Mouse (Mus musculus) lung, postnatal 0 days (tissue): ENCODE results near the gene Pabpn1. TPM values are rescaled to one million over a fixed set of nuclear protein-coding genes. Genes with fewer than 3 reads are reported as not detected.
"Not testable (repeated sequence)": the region's sequence is repeated elsewhere in the genome, so short reads cannot be mapped to it uniquely, and the experiment has no call there.

Experiments
- ATAC-seq: fragments of 200-750 bp; cut with Nextera tagmentation; 2 replicates; pipeline ENCODE4 v1.8.0; 2017; ENCODE audit warnings: moderate library complexity
- DNase-seq: peaks from one replicate; pipeline ENCODE4 v3.0.0-alpha.2; 2016; ENCODE audit warnings: low spot score
- H3K27ac ChIP-seq: fragments of 300-500 bp; sonication (generic); 2 replicates; pipeline ENCODE4 v1.5.1; 2014; ENCODE audit warnings: antibody characterized with exemption, mild to moderate bottlenecking, low read length, mixed read lengths
- H3K27me3 ChIP-seq: fragments of 300-500 bp; sonication (generic); replicated peaks from 2 replicates; pipeline ENCODE4 v1.6.1; 2014; ENCODE audit warnings: low read length, mixed read lengths; ENCODE audit not compliant: insufficient read depth
- H3K36me3 ChIP-seq: fragments of 300-500 bp; sonication (generic); 2 replicates; pipeline ENCODE4 v1.6.1; 2014; ENCODE audit warnings: low read length, mixed read lengths; ENCODE audit not compliant: insufficient read depth
- H3K4me1 ChIP-seq: fragments of 300-500 bp; sonication (generic); 2 replicates; pipeline ENCODE4 v1.6.1; 2014; ENCODE audit warnings: antibody characterized with exemption, low read depth, low read length, mixed read lengths; ENCODE audit not compliant: insufficient read depth
- H3K4me2 ChIP-seq: fragments of 300-500 bp; sonication (generic); replicated peaks from 2 replicates; pipeline ENCODE4 v1.6.1; 2014; ENCODE audit warnings: low read depth, mild to moderate bottlenecking, low read length, moderate library complexity, mixed read lengths
- H3K4me3 ChIP-seq: fragments of 300-500 bp; sonication (generic); 2 replicates; pipeline ENCODE4 v1.5.1; 2014; ENCODE audit warnings: low read depth, low read length
- H3K9ac ChIP-seq: fragments of 300-500 bp; sonication (generic); replicated peaks from 2 replicates; pipeline ENCODE4 v1.6.1; 2014; ENCODE audit warnings: low read depth, mild to moderate bottlenecking
- H3K9me3 ChIP-seq: fragments of 300-500 bp; sonication (generic); 2 replicates; pipeline ENCODE4 v1.6.1; 2016; ENCODE audit warnings: low read length, mixed read lengths
- CTCF ChIP-seq: IDR thresholded peaks from 2 replicates; pipeline ENCODE4 v1.5.1; 2016; ENCODE audit warnings: antibody characterized with exemption, mild to moderate bottlenecking
- EP300 ChIP-seq: IDR thresholded peaks from 2 replicates; pipeline ENCODE4 v1.6.1; 2016; ENCODE audit warnings: antibody characterized with exemption, mild to moderate bottlenecking, control low read depth
- WGBS: fragments of 180-500 bp; shearing (Covaris S2); extraction: QIAGEN DNeasy Blood & Tissue Kit; methylation state at CpG from one replicate; pipeline ENCODE4 v1.1.7; 2014; 5-methylcytosine and 5-hydroxymethylcytosine counted together
- polyA plus RNA-seq: library from polyadenylated mRNA; unstranded; fragments of >200 nt; fragmentation: Nextera tagmentation; extraction: Ambion mirVana; gene quantifications from 2 replicates; pipeline ENCODE4 v1.2.1, GENCODE M21; 2015

The Pabpn1 gene
- polyA plus RNA-seq, 1 experiment from 2014 or later: 66.1 TPM

DNA sequence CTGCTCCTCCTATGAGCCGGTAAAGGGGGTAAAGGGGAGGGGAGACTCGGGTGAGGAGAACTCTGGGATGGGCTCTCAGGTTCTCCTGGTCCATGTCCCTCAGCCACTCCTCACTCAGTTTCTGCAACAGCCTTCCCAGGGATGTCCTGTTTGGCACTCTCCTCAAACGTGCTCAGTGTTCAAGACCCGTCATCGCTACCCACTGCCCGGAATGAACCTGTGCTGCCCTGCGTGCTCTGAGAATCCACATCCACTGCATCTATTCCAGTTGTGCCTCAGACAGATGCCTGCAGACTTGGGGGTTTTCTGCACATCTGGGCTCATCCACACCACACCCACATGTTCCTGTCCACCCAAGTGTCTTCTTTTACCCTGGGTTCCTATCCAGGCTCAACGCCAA, 50.2 kb downstream of the Pabpn1 start:
- DNase-seq (no peak), ATAC-seq (no peak)
- no peak overlapping the region for H3K4me3 ChIP-seq
- TF ChIP-seq EP300 (no peak), CTCF (no peak)
- H3K4me1 ChIP-seq: no peaks in the 10 kb centered on the region
- no peak overlapping the region for H3K4me2 ChIP-seq
- 83% methylated on average over 8 of the region's 8 CpGs for WGBS
- H3K36me3 ChIP-seq: no peaks in the 10 kb centered on the region
- no peaks in the 10 kb centered on the region for H3K27me3 ChIP-seq
- H3K27ac ChIP-seq: no peak overlapping the region
- H3K9me3 ChIP-seq: no peaks in the 10 kb centered on the region
- no peak overlapping the region for H3K9ac ChIP-seq

DNA sequence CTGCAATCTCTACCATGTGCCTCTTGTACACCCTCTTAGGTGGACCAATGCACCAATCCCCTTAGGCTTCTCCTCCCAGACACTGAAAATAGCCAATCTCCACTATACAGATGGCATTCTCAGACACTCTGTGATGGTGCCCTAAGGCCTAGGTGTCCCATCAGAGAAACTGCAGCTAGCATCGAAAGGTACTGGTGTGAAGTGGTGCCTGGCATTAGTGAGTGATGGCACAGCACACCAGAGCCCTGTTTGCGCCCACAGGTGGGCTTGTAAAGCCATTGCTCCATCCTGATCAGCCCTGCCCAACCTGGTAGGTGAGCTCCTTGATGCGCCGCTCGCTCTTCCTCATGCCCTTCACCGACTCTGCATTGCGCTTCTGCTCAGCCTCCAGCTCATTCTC, 51.7 kb downstream of the Pabpn1 start:
- no peak for ATAC-seq
- DNase-seq: no peak
- H3K4me3 ChIP-seq: no peak overlapping the region
- no peak for TF ChIP-seq EP300
- no peak for TF ChIP-seq CTCF
- whole genome bisulfite sequencing: 92% methylated on average over 7 of the region's 7 CpGs
- H3K4me1 ChIP-seq: no peaks in the 10 kb centered on the region
- H3K9me3 ChIP-seq: no peaks in the 10 kb centered on the region
- no peak overlapping the region for H3K9ac ChIP-seq
- no peaks in the 10 kb centered on the region for H3K27me3 ChIP-seq
- no peak overlapping the region for H3K27ac ChIP-seq
- H3K4me2 ChIP-seq: no peak overlapping the region
- H3K36me3 ChIP-seq: no peaks in the 10 kb centered on the region

DNA sequence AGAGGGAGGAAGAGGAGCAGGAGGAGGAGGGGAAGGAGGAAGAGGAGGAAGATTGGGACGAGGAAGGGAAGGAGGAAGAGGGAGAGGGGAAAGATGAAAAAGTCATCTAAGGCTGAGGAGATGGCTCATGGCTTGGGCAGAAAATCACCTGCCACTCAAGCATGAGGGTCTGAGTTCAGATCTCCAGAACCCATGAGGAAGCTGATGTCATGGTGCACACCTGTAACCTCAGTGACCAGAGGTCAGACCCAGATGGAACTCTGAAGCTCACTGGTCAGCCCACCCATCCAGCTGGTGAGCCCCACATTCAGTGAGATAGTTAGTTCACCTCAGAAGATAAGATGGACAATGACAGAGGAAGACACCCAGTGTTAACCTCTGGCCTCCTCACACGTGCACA, 52.6 kb downstream of the Pabpn1 start:
- no peaks in the 10 kb centered on the region for H3K27me3 ChIP-seq
- no peak overlapping the region for H3K4me2 ChIP-seq
- TF ChIP-seq EP300: no peak
- TF ChIP-seq CTCF: no peak
- H3K27ac ChIP-seq: no peak overlapping the region
- no peaks in the 10 kb centered on the region for H3K36me3 ChIP-seq
- H3K4me1 ChIP-seq: no peaks in the 10 kb centered on the region
- no peaks in the 10 kb centered on the region for H3K9me3 ChIP-seq
- no peak overlapping the region for H3K4me3 ChIP-seq
- DNase-seq: no peak
- no peak for ATAC-seq
- WGBS: 56% methylated on average over 2 of the region's 2 CpGs
- H3K9ac ChIP-seq: no peak overlapping the region

DNA sequence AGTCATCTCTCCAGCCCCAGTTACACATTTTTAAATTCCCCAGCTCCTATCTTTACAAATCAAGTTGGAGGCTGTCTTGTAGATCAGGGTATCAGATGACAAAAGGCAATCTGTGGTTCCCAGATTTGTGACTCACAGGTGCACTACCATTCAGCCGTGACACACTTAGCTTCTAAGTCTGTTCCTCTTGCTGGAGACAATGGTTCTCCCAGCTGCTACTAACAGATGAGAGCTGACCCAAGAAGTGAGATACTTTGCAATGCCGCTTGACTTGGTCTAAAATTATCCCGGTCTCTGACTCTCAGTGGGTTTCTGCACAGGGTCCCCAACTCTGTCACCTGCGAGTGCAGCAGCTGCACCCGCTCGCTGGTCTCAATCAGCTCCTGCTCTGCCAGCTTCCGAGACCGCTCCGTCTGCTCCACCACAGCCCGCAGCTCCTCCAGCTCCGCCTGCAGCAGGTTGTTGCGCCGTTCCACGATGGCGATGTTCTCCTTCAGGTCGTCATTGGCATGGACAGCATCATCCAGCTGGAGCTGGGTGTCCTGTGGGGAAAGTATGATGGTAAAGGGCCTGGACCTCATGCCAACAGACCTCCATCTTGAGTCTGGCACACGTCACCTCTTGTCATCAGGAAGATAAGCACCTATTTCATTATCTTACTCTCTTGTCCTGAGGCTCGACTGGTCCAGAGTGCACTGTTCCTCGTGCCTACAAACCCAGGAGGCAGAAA, 53.8 kb downstream of the Pabpn1 start:
- TF ChIP-seq CTCF: no peak
- no peak for TF ChIP-seq EP300
- no peaks in the 10 kb centered on the region for H3K9me3 ChIP-seq
- DNase-seq (no peak), ATAC-seq (no peak)
- H3K27ac ChIP-seq: no peak overlapping the region
- no peaks in the 10 kb centered on the region for H3K36me3 ChIP-seq
- no peak overlapping the region for H3K4me2 ChIP-seq
- H3K27me3 ChIP-seq: no peaks in the 10 kb centered on the region
- 73% methylated on average over 19 of the region's 19 CpGs for WGBS
- H3K4me1 ChIP-seq: no peaks in the 10 kb centered on the region
- H3K9ac ChIP-seq: no peak overlapping the region
- H3K4me3 ChIP-seq: no peak overlapping the region

DNA sequence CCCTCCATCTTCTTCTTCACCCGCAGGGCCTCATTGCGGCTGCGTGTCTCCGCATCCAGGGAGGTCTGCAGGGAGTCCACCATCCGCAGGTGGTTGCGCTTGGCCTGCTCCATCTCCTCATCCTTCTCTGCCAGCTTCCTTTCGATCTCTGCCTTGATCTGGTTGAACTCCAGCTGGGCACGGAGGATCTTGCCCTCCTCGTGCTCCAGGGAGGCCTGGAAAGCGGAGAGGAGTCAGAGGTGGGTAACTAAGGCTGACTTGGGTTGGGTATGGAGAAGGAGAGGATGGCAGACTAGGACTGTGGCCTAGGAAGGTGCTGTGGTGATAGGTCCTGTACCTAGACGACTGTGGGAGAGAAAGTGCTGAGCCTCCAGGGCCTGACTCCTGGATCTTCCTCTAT, 54.7 kb downstream of the Pabpn1 start:
- not testable (repeated sequence) for H3K4me3 ChIP-seq, H3K9ac ChIP-seq, H3K27ac ChIP-seq, H3K36me3 ChIP-seq, H3K27me3 ChIP-seq, ATAC-seq, H3K4me2 ChIP-seq, H3K4me1 ChIP-seq, DNase-seq, H3K9me3 ChIP-seq
- WGBS: 83% methylated on average over 6 of the region's 11 CpGs

Other genes with a start within 250 kb of the Pabpn1 start
- 63.0 and 67.5 TPM in 2 replicates for gene 1700123O20Rik, start 206.3 kb upstream of the Pabpn1 start, polyA plus RNA-seq
- 74.0 and 82.5 TPM in 2 replicates for gene Acin1, start 205.6 kb upstream of the Pabpn1 start, polyA plus RNA-seq
- 0.20 and 0.25 TPM in 2 replicates for gene Gm29776, start 193.7 kb upstream of the Pabpn1 start, polyA plus RNA-seq
- gene Cebpe, start 180.3 kb upstream of the Pabpn1 start, polyA plus RNA-seq: 0.58 and 0.69 TPM in 2 replicates
- gene Slc7a8, start 110.6 kb upstream of the Pabpn1 start, polyA plus RNA-seq: 1.2 TPM in 2 replicates
- gene Rnf212b, start 78.4 kb upstream of the Pabpn1 start, polyA plus RNA-seq: not detected in 2 replicates
- gene Homez, start 21.5 kb upstream of the Pabpn1 start, polyA plus RNA-seq: 6.2 and 7.5 TPM in 2 replicates
- 2.5 and 2.7 TPM in 2 replicates for gene Ppp1r3e, start 14.9 kb upstream of the Pabpn1 start, polyA plus RNA-seq
- gene Bcl2l2, start 9.1 kb upstream of the Pabpn1 start, polyA plus RNA-seq: 5.4 and 6.1 TPM in 2 replicates
- 0.31 and 0.98 TPM in 2 replicates for gene Gm20521, start 9.1 kb upstream of the Pabpn1 start, polyA plus RNA-seq
- gene Slc22a17, start 20.6 kb downstream of the Pabpn1 start, polyA plus RNA-seq: 13.6 and 13.8 TPM in 2 replicates
- gene Efs, start 33.6 kb downstream of the Pabpn1 start, polyA plus RNA-seq: 8.1 and 8.5 TPM in 2 replicates
- not detected in 2 replicates for gene Il25, start 40.2 kb downstream of the Pabpn1 start, polyA plus RNA-seq
- gene Cmtm5, start 43.8 kb downstream of the Pabpn1 start, polyA plus RNA-seq: 0.21 and 0.40 TPM in 2 replicates
- gene Myh6, start 74.4 kb downstream of the Pabpn1 start, polyA plus RNA-seq: 61.0 and 79.5 TPM in 2 replicates
- not detected in 2 replicates for gene Gm17428, start 84.4 kb downstream of the Pabpn1 start, polyA plus RNA-seq
- gene Myh7, start 102.1 kb downstream of the Pabpn1 start, polyA plus RNA-seq: 16.4 and 19.1 TPM in 2 replicates
- 59.1 and 62.8 TPM in 2 replicates for gene Ngdn, start 123.0 kb downstream of the Pabpn1 start, polyA plus RNA-seq
- gene Zfhx2, start 199.8 kb downstream of the Pabpn1 start, polyA plus RNA-seq: 1.0 and 1.7 TPM in 2 replicates
- gene Thtpa, start 202.3 kb downstream of the Pabpn1 start, polyA plus RNA-seq: 13.6 and 14.1 TPM in 2 replicates
- gene Ap1g2, start 214.1 kb downstream of the Pabpn1 start, polyA plus RNA-seq: 11.5 and 13.3 TPM in 2 replicates
- gene Jph4, start 224.4 kb downstream of the Pabpn1 start, polyA plus RNA-seq: 0.08 and 0.17 TPM in 2 replicates